Mouse (Mus musculus) G1E-ER4 (cell line): ENCODE data around the gene Tpst1. TPM values are rescaled to one million over a fixed set of nuclear protein-coding genes. Genes with fewer than 3 reads are reported as not detected.

Source experiments
- GATA1 ChIP-seq: IDR thresholded peaks from one replicate; pipeline ENCODE4 v1.8.0; 2012; ENCODE audit warnings: low read length, inconsistent platforms
- polyA plus RNA-seq: library from polyadenylated mRNA; stranded (reverse); fragments of >175 nt; gene quantifications from 2 replicates; pipeline ENCODE4 v1.2.3, GENCODE M21; 2012

The Tpst1 gene
- polyA plus RNA-seq, 1 experiment, result not detected

GRCm38 (mm10) chr5:130177871-130178270 is 104.7 kb downstream of the Tpst1 start:
- TF ChIP-seq GATA1, result no peak

GRCm38 (mm10) chr5:130180362-130180761 is 107.2 kb downstream of the Tpst1 start:
- TF ChIP-seq GATA1, result no peak

- TF ChIP-seq GATA1, result no peak
Measured at GRCm38 (mm10) chr5:130181740-130182540, 108.8 kb downstream of the Tpst1 start.

- no peak for TF ChIP-seq GATA1
Measured at GRCm38 (mm10) chr5:130182541-130182821, 109.4 kb downstream of the Tpst1 start.

- no peak for TF ChIP-seq GATA1
Measured at GRCm38 (mm10) chr5:130184193-130184856, 111.2 kb downstream of the Tpst1 start.

GRCm38 (mm10) chr5:130185312-130185711 is 112.2 kb downstream of the Tpst1 start:
- no peak for TF ChIP-seq GATA1

Other genes with a start within 250 kb of the Tpst1 start
- 29.0 and 30.2 TPM in 2 replicates for gene Sumf2, start 226.3 kb upstream of the Tpst1 start, polyA plus RNA-seq
- gene Chchd2, start 185.9 kb upstream of the Tpst1 start, polyA plus RNA-seq, result 790 and 931 TPM in 2 replicates
- 9.3 and 12.2 TPM in 2 replicates for gene Zbed5, start 177.6 kb upstream of the Tpst1 start, polyA plus RNA-seq
- not detected in 2 replicates for gene Phkg1, start 174.8 kb upstream of the Tpst1 start, polyA plus RNA-seq
- 2.8 and 4.3 TPM in 2 replicates for gene Nupr1l, start 164.8 kb upstream of the Tpst1 start, polyA plus RNA-seq
- gene Vkorc1l1, start 131.4 kb upstream of the Tpst1 start, polyA plus RNA-seq, result 21.0 and 29.4 TPM in 2 replicates
- gene Gusb, start 70.3 kb upstream of the Tpst1 start, polyA plus RNA-seq, result 19.9 and 21.1 TPM in 2 replicates
- gene Asl, start 44.1 kb upstream of the Tpst1 start, polyA plus RNA-seq, result 16.6 and 21.0 TPM in 2 replicates
- gene Crcp, start 44.0 kb upstream of the Tpst1 start, polyA plus RNA-seq, result 9.0 and 10.0 TPM in 2 replicates
- 11.5 and 11.9 TPM in 2 replicates for gene Kctd7, start 71.5 kb downstream of the Tpst1 start, polyA plus RNA-seq
- gene Rabgef1, start 98.5 kb downstream of the Tpst1 start, polyA plus RNA-seq, result 28.8 and 31.2 TPM in 2 replicates
- 29.5 and 37.0 TPM in 2 replicates for gene Tmem248, start 143.8 kb downstream of the Tpst1 start, polyA plus RNA-seq
- gene Sbds, start 182.2 kb downstream of the Tpst1 start, polyA plus RNA-seq, result 8.4 and 18.4 TPM in 2 replicates
- gene Tyw1, start 182.3 kb downstream of the Tpst1 start, polyA plus RNA-seq, result 8.2 and 8.5 TPM in 2 replicates